Mouse (Mus musculus) embryonic fibroblast, embryonic 13.5 days (primary cell): Measurements from ENCODE around the gene Vcpkmt.

Source experiments
- CTCF ChIP-seq: IDR thresholded peaks from 2 replicates; pipeline ENCODE4 v1.5.1; 2011; ENCODE audit warnings: mild to moderate bottlenecking, control low read depth, low read length, moderate library complexity, borderline replicate concordance; ENCODE audit not compliant: insufficient read depth
- POLR2A ChIP-seq: IDR thresholded peaks from 2 replicates; pipeline ENCODE4 v1.6.1; 2011; ENCODE audit warnings: low read depth, mild to moderate bottlenecking, control low read depth, low read length, moderate library complexity

DNA sequence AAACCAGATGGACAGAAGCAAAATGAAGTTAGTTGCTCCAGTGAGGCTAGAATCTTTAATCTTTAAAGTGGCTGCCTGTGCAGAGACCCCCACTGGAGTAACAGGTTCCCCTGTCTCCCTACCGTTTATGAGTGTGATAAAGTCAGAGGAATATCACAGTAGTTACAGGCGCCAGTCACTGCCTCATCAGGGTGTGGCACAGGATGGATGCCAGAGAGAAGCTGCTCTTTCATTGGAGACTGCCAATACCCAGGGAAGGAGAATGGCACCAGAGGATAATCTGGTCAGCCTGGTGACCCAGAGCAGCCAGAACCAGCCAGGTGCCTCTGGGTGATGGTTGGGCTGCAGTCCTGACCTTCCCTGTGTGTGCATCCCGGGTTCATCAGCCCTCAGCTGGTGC is 14.6 kb downstream of the Vcpkmt start:
- no peak for TF ChIP-seq CTCF
- no peak for TF ChIP-seq POLR2A
